Mouse (Mus musculus) lung, adult 18-20 months (tissue): ENCODE results near the gene Ube2e1.
"Not testable (repeated sequence)": the region's sequence is repeated elsewhere in the genome, so short reads cannot be mapped to it uniquely, and the experiment has no call there.

Source experiments
- DNase-seq, 2 experiments: peaks; one replicate each; pipeline ENCODE4 v3.0.0; 2022; ENCODE audit warnings: mixed read lengths in 2 of 2

Gene Ube2e1

GRCm38 (mm10) chr14:18317457-18318411 is 13.9 kb downstream of the Ube2e1 start:
- no peak for DNase-seq

GRCm38 (mm10) chr14:18304165-18304564 is 27.5 kb downstream of the Ube2e1 start:
- DNase-seq, result no peak

- DNase-seq, result no peak
Measured at GRCm38 (mm10) chr14:18303262-18303661, 28.4 kb downstream of the Ube2e1 start.

GRCm38 (mm10) chr14:18302750-18303149 is 28.9 kb downstream of the Ube2e1 start:
- DNase-seq, result no peak

GRCm38 (mm10) chr14:18301591-18301990 is 30.1 kb downstream of the Ube2e1 start:
- peak; percentile 41 to 48 for DNase-seq

GRCm38 (mm10) chr14:18300676-18301075 is 31.0 kb downstream of the Ube2e1 start:
- DNase-seq, result no peak

- no peak for DNase-seq
Measured at GRCm38 (mm10) chr14:18298874-18299273, 32.8 kb downstream of the Ube2e1 start.

GRCm38 (mm10) chr14:18297441-18297840 is 34.2 kb downstream of the Ube2e1 start:
- no peak for DNase-seq

- DNase-seq, result no peak
Measured at GRCm38 (mm10) chr14:18292578-18292977, 39.1 kb downstream of the Ube2e1 start.

- DNase-seq, result no peak
Measured at GRCm38 (mm10) chr14:18292111-18292510, 39.5 kb downstream of the Ube2e1 start.

- DNase-seq, result peak in 1 of 2 experiments; percentile 46
Measured at GRCm38 (mm10) chr14:18287391-18287790, 44.3 kb downstream of the Ube2e1 start.

GRCm38 (mm10) chr14:18286441-18286840 is 45.2 kb downstream of the Ube2e1 start:
- no peak for DNase-seq

- DNase-seq, result no peak
Measured at GRCm38 (mm10) chr14:18285476-18285875, 46.2 kb downstream of the Ube2e1 start.

- DNase-seq, result no peak
Measured at GRCm38 (mm10) chr14:18284581-18284980, 47.1 kb downstream of the Ube2e1 start.

GRCm38 (mm10) chr14:18280375-18280774 is 51.3 kb downstream of the Ube2e1 start:
- DNase-seq, result no peak

GRCm38 (mm10) chr14:18274526-18274925 is 57.1 kb downstream of the Ube2e1 start:
- DNase-seq, result no peak

- DNase-seq, result no peak
Measured at GRCm38 (mm10) chr14:18271666-18272065, 60.0 kb downstream of the Ube2e1 start.

GRCm38 (mm10) chr14:18270529-18271441 is 60.9 kb downstream of the Ube2e1 start, which contains the start of the genes Nkiras1 and Rpl15:
Gene Nkiras1 (plus strand): TSS chr14:18271136.
Gene Rpl15 (minus strand): TSS chr14:18271391.
- peak; percentile 100 for DNase-seq

- DNase-seq, result not testable (repeated sequence)
Measured at GRCm38 (mm10) chr14:18269947-18270528, 61.6 kb downstream of the Ube2e1 start.

- no peak for DNase-seq
Measured at GRCm38 (mm10) chr14:18263427-18263826, 68.2 kb downstream of the Ube2e1 start.

- DNase-seq, result no peak
Measured at GRCm38 (mm10) chr14:18261203-18261602, 70.5 kb downstream of the Ube2e1 start.

- DNase-seq, result no peak
Measured at GRCm38 (mm10) chr14:18242638-18243130, 89.0 kb downstream of the Ube2e1 start.

GRCm38 (mm10) chr14:18241786-18242185 is 89.9 kb downstream of the Ube2e1 start:
- DNase-seq, result no peak
